In the genomic region with DNA sequence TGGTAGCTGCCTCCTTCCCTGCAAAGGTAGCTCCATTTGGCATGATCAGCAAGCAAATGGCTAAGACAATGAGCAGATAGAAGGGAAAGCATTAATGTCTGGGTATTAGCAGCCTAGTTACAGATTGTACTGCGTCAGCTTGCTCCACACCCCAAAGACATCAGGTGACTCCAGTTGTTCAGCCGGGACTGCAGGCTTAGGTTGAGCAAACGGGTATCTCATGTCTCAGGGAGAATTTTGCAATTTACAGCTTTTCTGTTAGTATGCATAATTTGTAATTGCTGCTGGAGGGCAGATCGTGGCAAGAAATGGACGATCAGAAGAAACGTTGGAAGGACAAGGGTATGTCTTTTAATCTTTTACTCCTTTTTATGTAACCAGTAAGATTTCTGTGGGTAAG, we compare ENCODE assay signal across 9 mouse cellular contexts. TPM values are rescaled to one million over a fixed set of nuclear protein-coding genes. Genes with fewer than 3 reads are reported as not detected.
DNase-seq lines count a peak whose midpoint lies in the region; ATAC-seq and TF ChIP-seq lines count a peak whose summit lies in the region.
"Had no signal": no experiment of that assay in that cellular context is flagged by ENCODE, and none has a peak within 500 bp of the region (broad histone marks: within the 10 kb centered on the region; RNA-seq: fewer than 3 reads in every experiment).

No protein-coding gene starts in this region.

- intact Hi-C loops in heart, adult 2 months (cut with DNase I) = loop anchor here (10.0 kb wide), 1 partner anchor 936 kb away; no protein-coding TSS in a partner anchor

- peak; percentile 30 for ATAC-seq in CD4-positive, CD25-positive, alpha-beta regulatory T cell, adult 4 months
- ATAC-seq in frontal cortex, adult (ENCODE audit: low TSS enrichment) = peak; percentile 81
- ATAC-seq in hindbrain, postnatal 0 days = no peak

- peak in 1 of 2 experiments; percentile 19 for DNase-seq in heart, adult 2 months
- DNase-seq in heart, embryonic 10.5 days (ENCODE audit: low spot score) = no peak
- DNase-seq in left cerebral cortex, adult 8-10 months (ENCODE audit: low spot score in 2 of 2) = peak; percentile 26 to 44
- DNase-seq in right cerebral cortex, postnatal 36 days (ENCODE audit: low spot score in 2 of 2) = peak; percentile 12 to 52
- DNase-seq in ovary, postnatal 14 days (ENCODE audit: low spot score) = no peak
- DNase-seq in hindbrain, postnatal 0 days (ENCODE audit: low spot score) = no peak

- peak overlapping the region; percentile 50 for H3K27ac ChIP-seq in heart, adult 2 months
- no peak overlapping the region for H3K27ac ChIP-seq in heart, embryonic 10.5 days
- H3K27ac ChIP-seq in hindbrain, postnatal 0 days = no peak overlapping the region
- H3K27ac ChIP-seq: midbrain, embryonic 12.5 days had no signal

- no peaks in the 10 kb centered on the region for H3K27me3 ChIP-seq in heart, adult 2 months (ENCODE audit: control insufficient read depth, insufficient read depth, low read length)
- no peaks in the 10 kb centered on the region for H3K27me3 ChIP-seq in heart, embryonic 10.5 days (ENCODE audit: insufficient read depth, poor library complexity, severe bottlenecking)
- H3K27me3 ChIP-seq in hindbrain, postnatal 0 days (ENCODE audit: insufficient read depth, low read length) = no peaks in the 10 kb centered on the region
- H3K27me3 ChIP-seq: midbrain, embryonic 12.5 days had no signal

- no peak for TF ChIP-seq CTCF in heart, adult 2 months (IDR thresholded peaks at IDR 0.05)
- TF ChIP-seq CTCF in hindbrain, postnatal 0 days (IDR thresholded peaks at IDR 0.05; ENCODE audit: low read depth) = no peak

- H3K4me2 ChIP-seq in hindbrain, postnatal 0 days (ENCODE audit: low read depth, low read length) = no peak overlapping the region
- H3K4me2 ChIP-seq: midbrain, embryonic 12.5 days had no signal

- no peaks in the 10 kb centered on the region; the same call in 1 of the 2 replicates for H3K79me2 ChIP-seq in heart, adult 2 months (replicated peaks; ENCODE audit: control insufficient read depth, insufficient read depth, low read length)

- H3K9ac ChIP-seq in heart, adult 2 months (ENCODE audit: low read depth, low read length) = peak overlapping the region; percentile 2; the same call in 1 of the 2 replicates
- no peak overlapping the region for H3K9ac ChIP-seq in hindbrain, postnatal 0 days (replicated peaks; ENCODE audit: low read length)
- H3K9ac ChIP-seq: midbrain, embryonic 12.5 days had no signal

- no peak for TF ChIP-seq EP300 in heart, adult 2 months (IDR thresholded peaks at IDR 0.05; ENCODE audit: insufficient read depth, low read depth, low read length)

- H3K4me3 ChIP-seq in heart, adult 2 months = peak overlapping the region; percentile 8; the same call in 1 of the 2 replicates
- no peak overlapping the region for H3K4me3 ChIP-seq in heart, embryonic 10.5 days
- no peak overlapping the region for H3K4me3 ChIP-seq in hindbrain, postnatal 0 days (ENCODE audit: low read length)
- H3K4me3 ChIP-seq: midbrain, embryonic 12.5 days had no signal

- no peaks in the 10 kb centered on the region for H3K9me3 ChIP-seq in heart, embryonic 10.5 days
- H3K9me3 ChIP-seq in hindbrain, postnatal 0 days (ENCODE audit: low read length) = no peaks in the 10 kb centered on the region
- H3K9me3 ChIP-seq: midbrain, embryonic 12.5 days had no signal

- TF ChIP-seq POLR2A in heart, adult 2 months (IDR thresholded peaks at IDR 0.05; ENCODE audit: insufficient read depth, low read depth, low read length) = no peak

- peaks cover 12% of the 10 kb centered on the region for H3K36me3 ChIP-seq in heart, adult 2 months (ENCODE audit: control insufficient read depth, insufficient read depth, low read length)
- peaks cover 6% of the 10 kb centered on the region; the same call in 1 of the 2 replicates for H3K36me3 ChIP-seq in heart, embryonic 10.5 days
- no peaks in the 10 kb centered on the region for H3K36me3 ChIP-seq in hindbrain, postnatal 0 days (ENCODE audit: insufficient read depth, low read length)

- H3K4me1 ChIP-seq in heart, adult 2 months (ENCODE audit: control insufficient read depth, insufficient read depth, low read length) = peaks cover 5% of the 10 kb centered on the region
- H3K4me1 ChIP-seq in heart, embryonic 10.5 days = no peaks in the 10 kb centered on the region
- H3K4me1 ChIP-seq in hindbrain, postnatal 0 days (ENCODE audit: insufficient read depth, low read length) = no peaks in the 10 kb centered on the region
- H3K4me1 ChIP-seq: midbrain, embryonic 12.5 days had no signal

- 41% methylated on average over 6 of the region's 6 CpGs for WGBS in heart, adult 2 months
- 79% methylated on average over 6 of the region's 6 CpGs for whole genome bisulfite sequencing in heart, embryonic 10.5 days
- WGBS in hindbrain, postnatal 0 days = 63% methylated on average over 6 of the region's 6 CpGs

RNA-seq across cellular contexts. Expression of a gene that starts 25.8 kb away (rescaled TPM):
- total RNA-seq in heart, adult 2 months (2021) = 10 to 100 TPM; 82.5 to 85.3 TPM
- polyA plus RNA-seq in heart, adult 2 months (2012; rRNA removed) = 31.1 and 51.5 TPM in 2 replicates
- 52.6 and 76.8 TPM in 2 replicates for polyA plus RNA-seq in heart, embryonic 10.5 days (2016; fragmentation: Nextera tagmentation; extraction: Ambion mirVana)
- polyA plus RNA-seq in CD4-positive, CD25-positive, alpha-beta regulatory T cell, adult 4 months (2017; shearing (Covaris generic)) = 10 to 100 TPM; 26.0 to 29.7 TPM
- 100 to 1,000 TPM; 641 to 748 (median 678) TPM for total RNA-seq in left cerebral cortex, adult 8-10 months (2022)
- 243 and 263 TPM in 2 replicates for total RNA-seq in hindbrain, postnatal 0 days (2014; rRNA removed)
- polyA plus RNA-seq in hindbrain, postnatal 0 days (2015; fragmentation: Nextera tagmentation; extraction: Ambion mirVana) = 130 and 135 TPM in 2 replicates

Comparison
In these comparisons a context has a peak if more than half of its experiments do, and no peak if none do; other contexts are left out.
1. DNase-seq: peak in left cerebral cortex, adult 8-10 months (2 of 2) and right cerebral cortex, postnatal 36 days (2 of 2); none in heart, embryonic 10.5 days (single experiment), ovary, postnatal 14 days (single experiment) and hindbrain, postnatal 0 days (single experiment).